Mouse (Mus musculus): ENCODE data around the gene Xkr7.

DNA sequence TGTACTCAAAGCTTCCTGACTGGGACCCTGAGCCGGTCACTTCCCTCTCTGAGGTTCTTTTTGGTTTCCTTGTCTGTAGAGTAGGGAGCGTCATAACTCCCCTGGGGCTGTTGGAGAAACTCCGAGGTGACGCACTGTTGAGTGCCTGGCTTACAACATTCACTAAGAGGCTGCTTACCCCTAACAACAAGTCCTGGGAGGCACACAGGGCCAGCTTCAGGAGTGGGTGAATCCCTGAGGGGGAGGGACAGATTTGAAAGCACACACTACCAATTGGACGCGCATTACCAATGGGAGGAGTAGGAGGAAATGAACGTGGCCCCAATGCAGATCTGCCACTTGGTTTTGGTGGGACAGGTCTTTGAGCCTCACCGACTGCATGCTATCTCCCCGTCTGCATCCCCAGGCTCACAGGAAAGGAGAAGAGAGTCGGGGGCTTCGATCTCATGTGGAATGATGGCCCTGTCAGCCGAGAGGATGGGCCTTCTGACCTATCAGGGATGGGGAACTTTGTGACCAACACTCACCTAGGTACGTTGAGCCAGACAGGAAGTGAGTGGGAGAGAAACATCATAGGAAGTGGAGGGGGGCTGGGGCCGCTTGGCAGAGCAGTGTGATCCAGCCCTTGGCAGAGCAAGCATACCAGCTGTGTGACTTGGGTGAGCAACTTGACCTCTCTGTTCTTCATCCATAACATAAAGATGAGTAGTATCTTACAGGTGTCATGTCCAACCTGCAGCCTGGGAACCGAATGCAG, 29.0 kb upstream of the Xkr7 start:
- TF ChIP-seq CTCF (IDR thresholded peaks at IDR 0.05) (no peak), EP300 (IDR thresholded peaks at IDR 0.05) (no peak)
